Mouse (Mus musculus) brain, embryonic 14.5 days (tissue): ENCODE data around the gene 3425401B19Rik.

Source experiments
- CTCF ChIP-seq: fragments of 200-500 bp; IDR thresholded peaks from 2 replicates; pipeline ENCODE4 v1.5.1; 2012; ENCODE audit warnings: inconsistent platforms, mild to moderate bottlenecking, moderate library complexity, borderline replicate concordance; ENCODE audit not compliant: insufficient read depth, insufficient read length; ENCODE audit errors: extremely low read depth
- POLR2A ChIP-seq: fragments of 200-500 bp; IDR thresholded peaks from 2 replicates; pipeline ENCODE4 v1.6.1; 2012; ENCODE audit warnings: mild to moderate bottlenecking, inconsistent platforms, borderline replicate concordance; ENCODE audit not compliant: poor library complexity, insufficient read depth, insufficient read length, severe bottlenecking; ENCODE audit errors: extremely low read depth

DNA sequence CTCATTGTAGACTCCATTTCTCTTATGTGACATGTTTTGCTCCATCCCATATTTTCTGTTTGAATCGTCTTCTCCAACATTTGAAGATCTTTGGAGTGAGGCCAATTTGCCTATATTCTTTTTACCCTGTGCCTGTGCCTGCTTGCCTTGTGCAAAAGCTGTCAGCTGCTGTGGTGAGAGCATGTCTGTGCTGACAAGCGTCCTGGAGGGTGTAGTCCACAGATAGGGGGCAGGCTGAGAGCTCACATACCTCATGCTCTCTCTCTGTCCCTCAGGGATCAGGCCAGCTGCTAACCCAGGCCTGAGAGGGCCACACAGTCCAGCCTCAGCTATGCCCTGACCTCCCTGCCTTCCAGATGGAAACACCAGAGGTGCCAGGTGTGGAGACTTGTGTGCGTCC, 11.9 kb downstream of the 3425401B19Rik start:
- TF ChIP-seq CTCF = no peak
- no peak for TF ChIP-seq POLR2A
